Mouse (Mus musculus) cerebellum, adult 8-10 months (tissue): ENCODE results near the gene Elmod3.
"Not testable (repeated sequence)": the region's sequence is repeated elsewhere in the genome, so short reads cannot be mapped to it uniquely, and the experiment has no call there.

ENCODE experiments used
- DNase-seq: peaks from one replicate; pipeline ENCODE4 v3.0.0; 2022

The Elmod3 gene

DNA sequence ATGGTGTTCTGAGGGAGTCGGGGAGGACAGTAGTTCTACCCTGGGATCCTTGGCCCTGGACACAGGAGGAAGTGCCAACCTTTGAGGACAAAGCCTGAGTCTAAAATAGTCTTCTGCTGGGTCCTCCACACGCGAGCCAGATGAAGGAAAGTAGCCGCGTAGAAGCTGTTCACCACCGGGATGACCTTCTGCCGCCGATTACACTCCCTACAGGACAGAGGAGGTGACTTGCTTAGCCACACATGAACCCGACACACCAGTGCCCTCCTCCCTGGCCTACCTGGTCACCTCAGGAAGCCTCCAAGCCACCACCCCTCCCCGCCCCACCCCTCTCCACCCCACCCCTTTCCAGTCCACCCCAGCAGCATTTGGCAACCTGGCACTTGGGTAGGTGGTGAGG lies 29.5 kb downstream of the Elmod3 start:
- DNase-seq = no peak

DNA sequence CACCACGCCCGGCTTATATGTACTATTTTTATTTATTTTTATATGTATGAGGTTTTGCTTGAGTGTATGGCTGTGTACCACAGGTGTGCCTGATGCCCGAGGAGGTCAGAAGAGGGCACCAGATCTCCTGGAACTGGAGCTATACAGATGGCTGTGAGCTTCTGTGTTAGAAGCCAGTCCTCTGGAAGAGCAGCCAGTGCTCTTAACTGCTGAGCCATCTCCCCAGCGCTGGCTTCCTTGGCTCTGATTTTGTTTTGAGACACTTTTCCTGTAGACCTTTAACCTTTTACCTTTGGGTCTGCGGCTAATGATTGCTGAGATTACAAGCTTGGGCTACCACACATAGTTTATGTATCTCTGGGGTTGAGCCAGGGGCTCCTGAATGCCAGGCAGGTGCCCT lies 30.7 kb downstream of the Elmod3 start:
- no peak for DNase-seq

DNA sequence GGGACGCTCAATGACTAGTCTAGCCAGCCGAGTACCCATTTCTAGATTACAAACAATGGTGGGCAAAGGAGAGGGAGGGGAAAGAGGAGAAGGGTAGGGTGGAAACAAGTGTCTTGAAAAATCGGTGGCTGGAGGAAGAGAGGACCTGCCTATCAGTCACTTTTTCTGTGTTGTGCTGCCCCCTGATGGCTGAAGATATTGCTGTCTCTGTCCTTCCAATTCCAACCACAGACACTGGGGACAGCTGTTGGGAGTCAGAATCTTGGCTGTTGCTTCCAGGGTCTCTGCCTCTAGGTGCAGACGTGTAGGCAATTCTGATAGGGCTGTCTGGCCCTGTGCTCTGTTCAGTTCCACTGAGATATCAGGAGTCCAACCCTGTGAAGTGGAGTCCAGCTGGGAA lies 32.2 kb downstream of the Elmod3 start:
- DNase-seq = peak; percentile 85

DNA sequence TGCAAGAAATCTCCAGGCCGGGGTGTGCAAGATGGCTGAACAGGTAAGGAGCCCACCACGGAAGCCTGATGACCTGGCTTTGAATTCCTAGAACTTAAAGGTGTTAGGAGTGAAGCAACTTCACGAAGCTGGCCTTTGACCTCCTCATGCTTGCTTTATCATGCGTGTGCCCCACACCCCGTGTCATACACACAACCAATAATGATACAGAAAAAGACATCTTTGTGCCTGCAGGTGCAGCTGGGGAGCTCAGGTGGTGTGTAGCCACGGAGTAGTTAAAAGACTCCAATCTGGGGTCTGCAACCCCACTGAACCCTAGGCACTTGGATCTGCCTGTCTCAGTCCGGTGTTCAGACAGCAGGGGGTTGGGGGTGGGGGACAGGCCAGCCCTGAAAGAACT lies 32.7 kb downstream of the Elmod3 start:
- DNase-seq = no peak

DNA sequence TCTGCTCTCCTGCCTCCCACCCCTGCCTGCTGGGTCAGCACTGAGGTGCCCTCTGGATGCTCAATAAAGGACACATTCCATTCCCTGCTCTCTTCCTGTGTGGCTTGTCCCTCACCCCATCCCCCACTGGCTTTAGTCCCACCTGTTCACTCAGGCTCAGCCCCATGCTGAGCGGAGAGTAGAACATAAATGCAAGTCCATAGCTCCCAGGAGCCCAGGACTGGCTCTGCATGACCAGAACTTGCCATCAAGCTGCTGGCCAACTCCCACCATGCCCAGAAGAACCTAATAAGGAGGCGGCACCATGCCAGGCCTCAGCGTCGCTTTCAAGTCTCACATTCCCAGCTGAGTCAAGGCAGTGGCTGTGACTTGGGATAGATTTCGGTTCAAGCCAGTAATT lies 35.3 kb downstream of the Elmod3 start:
- DNase-seq = no peak

DNA sequence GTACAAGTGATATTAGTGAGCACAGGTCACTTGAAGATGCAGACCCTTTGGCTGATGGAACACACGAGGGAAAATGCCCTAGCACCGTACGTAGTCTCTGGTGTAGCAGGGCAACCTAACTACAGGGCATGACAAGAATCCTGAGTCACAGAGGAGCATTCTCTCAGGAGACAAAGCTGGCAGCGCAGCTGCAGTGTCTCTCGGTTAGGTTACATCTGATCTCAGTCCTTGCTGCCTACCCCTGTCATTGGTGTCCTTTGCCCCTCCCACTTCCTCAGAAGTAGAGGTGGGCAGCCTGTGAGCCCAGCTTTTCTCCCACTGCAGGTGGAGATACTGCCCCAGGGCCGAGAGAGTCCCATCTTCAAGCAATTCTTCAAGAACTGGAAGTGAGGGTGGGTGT lies 35.7 kb downstream of the Elmod3 start:
- DNase-seq = no peak

DNA sequence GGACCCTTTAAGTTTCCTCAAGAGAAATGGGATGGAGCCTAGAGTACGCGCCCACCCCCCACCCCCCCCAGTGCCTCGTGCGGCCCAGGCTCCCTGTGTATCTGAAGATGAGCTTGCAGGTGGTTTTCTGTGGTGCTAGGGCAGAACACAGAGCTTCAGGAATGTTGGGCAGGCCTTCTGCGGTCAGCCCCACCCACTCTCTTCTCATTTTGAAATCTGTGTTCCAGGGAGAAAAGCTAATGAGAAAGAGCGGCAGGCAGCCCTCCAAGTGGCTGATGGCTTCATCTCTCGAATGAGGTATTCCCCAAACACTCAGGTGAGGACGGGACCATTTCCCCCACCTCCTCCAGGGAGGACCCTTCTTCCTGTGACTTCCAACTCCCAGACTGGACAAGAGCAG lies 37.4 kb downstream of the Elmod3 start:
- no peak for DNase-seq

DNA sequence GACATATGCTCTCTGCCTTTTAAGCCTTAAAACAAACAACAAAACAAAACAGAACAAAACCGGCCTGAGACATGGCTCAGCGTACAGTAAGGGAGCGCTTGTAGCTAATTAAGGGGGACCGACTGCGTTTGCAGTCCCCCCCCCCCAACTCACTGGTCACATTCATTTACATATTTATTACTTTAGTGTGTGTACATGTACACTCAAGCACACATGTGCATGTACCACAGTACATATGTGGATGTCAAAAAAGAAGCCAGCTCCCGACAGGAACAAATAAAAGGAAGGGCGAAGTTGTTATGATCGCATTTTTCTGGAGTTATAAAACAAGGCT lies 45.2 kb downstream of the Elmod3 start:
- no peak for DNase-seq

DNA sequence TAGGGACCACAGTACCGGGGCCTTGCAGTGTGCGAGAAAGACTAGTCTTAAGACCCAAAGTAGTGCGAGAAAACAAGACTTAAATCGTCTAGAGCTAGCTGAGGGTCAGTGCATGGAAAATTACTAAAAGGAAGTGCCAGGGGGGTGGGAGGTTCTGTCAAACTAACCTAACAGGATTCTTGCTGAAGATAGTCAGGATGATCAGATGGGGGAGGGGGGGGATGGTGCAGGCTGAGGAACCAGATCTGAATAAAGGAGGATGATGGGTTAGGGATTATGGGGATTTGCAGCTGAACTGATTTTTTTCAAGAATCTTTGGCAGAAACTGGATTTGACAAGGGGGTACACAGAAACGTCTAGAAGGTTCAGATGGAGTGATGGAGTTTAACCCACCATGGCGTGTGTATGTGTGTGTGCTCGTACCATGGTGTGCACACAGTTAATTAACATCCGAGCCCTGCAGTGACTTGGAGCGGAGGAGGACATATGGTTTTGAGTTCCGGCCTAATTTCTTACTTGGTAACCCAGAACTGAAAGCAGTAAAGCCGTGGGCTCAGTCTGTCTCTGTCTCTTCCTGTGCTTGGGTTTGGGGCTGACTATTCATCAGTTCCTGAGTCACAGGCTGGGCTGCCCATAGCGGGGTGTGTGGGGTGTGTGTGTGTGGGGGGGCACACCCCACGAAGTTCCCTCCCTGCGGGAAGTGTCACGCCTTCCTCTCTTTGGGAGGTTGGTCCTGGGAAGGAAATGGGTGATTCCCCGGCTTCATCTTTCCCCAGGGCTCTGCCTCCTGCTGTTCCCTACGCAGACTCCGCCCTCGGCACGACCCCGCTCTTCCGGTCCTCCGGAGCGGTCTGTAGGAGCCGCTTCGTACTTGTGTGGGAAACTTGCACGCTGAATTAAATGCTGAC lies 45.8 kb downstream of the Elmod3 start:
- DNase-seq = peak; percentile 36

DNA sequence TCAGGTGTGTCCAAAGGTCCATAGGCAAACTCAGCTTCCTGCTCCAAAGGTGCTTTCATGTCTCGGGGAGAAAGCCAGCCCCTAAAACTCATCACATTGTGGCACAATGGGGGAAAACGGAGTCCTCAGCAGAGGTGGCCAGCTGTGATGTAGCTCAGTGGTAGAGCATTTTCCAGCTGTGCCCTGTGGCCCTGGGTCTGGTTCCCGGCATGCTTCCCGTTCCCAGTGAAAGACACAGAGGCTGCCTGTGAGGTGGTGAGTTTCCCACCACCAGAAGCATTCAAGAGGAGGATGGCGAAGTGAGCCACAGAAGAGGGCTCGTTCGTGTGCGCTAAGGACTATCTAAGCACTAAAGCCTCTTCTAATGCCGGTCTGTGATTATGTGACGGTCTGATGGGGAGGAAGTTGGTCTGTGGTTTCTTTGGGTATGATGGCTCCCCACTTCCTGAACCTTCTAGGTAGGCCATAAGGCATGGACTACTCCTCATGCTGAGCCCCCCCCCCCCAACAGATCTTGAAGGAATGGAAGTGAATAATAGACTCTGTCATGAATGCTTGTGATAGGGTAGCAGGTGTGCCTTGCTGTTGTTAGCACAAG lies 47.6 kb downstream of the Elmod3 start:
- DNase-seq = no peak

DNA sequence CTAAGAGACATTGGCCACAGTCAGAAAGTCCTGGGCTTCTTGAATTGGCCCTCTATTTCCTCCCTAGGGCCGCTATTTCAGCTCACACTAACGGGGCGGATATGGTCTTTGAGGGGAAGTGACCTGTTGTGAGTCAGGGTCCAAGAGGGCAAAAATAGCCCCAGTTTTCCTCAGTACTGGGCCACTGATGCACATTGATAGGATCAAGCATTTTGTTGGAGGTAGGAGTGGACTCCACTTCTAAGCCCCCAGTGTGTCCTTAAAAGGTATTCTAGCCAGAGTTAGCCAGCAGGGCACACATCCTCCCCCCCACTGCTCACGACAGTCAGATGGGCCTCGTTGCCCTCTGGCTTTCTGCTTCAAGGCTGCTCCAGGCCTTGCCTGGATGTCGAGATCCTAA lies 48.2 kb downstream of the Elmod3 start:
- no peak for DNase-seq

DNA sequence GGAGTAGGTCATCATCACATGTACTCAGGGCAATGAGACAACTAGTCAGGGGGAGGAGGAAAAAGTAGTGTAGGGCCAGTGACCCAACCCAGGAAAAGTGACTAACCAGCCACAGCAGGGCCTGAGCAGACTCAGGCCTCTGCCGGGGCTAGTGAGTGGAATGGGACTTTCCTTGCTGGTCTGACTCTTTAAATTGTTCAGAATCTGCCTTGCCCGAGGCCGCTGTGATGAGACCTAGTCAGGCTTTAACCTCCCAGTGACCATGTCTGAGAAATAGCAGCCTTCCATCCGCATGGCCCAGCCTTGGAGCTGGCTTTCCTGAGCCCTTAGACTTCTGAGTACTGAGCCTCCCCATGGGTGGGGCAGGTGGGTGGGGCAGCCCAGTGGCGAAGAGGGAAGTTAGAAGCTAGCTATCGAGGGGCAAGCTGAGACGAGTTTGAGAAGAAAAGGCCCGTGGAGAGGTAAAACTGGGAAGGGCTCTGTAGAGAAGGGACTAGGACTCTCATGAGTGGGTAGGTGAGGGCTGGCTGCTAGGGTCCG lies 49.1 kb downstream of the Elmod3 start:
- no peak for DNase-seq

DNA sequence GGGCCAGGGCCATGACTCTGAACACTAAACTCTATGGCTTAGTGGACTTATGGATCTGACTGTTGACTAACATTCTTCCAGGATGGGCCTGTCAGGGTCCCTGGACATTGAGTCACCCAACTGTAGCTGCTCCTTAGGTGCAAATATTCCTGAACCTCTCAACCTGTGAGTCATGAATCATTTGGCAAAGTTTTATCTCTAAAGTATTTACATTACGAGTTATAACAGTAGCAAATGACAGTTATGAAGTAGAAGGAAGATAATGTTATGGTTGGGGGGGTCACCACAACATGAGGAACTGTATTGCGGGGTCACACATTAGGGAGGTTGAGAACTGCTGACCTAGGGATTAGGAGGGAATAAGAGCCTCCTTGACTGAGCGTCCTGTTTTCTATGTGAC lies 50.4 kb downstream of the Elmod3 start:
- DNase-seq = no peak

DNA sequence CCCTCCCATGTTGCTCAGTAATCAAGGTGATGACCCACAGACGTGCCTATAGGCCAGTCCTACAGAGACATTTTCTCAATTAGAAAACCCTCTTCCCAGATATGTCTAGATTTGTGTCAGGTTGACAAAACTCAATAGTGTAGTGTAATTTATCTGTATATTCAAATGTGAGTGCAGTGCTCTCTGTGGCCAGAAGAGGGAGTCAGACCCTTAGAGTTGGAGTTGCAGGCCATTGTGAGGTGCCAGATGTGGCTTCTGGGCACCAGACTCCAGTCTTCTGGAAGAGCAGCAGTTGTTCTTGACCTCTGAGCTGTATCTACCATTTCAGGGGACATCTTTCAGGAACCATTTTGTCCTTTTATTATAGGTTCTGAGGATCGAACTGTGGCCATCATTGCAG lies 51.1 kb downstream of the Elmod3 start:
- DNase-seq = no peak

DNA sequence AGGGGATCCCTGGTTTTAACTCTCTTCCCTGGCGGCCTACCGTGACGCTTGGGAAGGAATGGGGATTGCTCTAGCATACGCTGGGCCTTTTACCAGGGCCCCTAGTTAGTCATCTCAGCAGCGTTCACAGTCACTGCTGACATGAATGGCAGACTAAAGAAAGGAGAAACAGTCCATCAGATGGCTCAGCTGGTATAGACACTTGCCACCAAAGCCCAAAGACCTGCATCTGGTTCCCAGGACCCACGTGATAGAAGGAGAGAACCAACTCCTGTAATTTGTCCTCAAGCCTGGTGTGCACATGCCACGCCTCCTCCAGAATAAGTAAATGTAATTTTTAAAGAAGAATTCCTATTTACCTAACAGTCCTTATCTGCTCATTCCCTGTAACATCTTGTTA lies 52.8 kb downstream of the Elmod3 start:
- no peak for DNase-seq

DNA sequence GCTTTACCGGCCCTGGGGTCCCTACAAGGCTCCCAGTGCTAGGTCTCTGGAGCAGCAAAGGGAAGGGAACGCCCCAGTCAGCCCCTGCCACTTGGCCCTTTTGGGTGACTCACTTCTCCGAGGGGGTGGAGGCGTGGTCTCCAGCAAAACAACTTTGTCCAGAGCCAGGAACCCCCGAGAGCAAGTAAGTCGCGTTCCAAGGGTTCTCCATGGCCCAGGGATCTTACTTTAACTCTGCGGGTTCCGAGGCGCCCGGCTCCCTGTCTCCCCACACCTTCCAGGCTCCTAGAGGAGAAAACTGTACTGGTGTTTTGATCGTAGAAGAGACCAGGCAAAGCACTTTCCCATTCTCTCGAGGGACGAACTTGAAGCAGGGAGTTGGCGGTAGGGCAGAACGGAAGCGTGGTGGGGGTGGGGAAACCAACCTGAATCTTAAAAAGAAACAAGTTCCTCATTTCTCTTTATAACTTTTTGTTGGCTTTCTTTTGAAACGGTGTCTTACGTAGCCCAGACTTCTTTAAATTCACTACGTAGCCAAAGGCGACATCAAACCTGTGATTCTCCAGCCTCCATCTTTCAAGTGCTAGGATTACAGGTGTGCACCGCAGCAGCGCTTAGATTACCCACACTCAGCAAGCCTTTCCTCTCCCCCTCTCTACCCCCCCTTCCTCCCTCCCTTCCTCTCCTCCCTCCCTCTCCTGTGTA lies 53.8 kb downstream of the Elmod3 start, which contains the start of gene Capg:
Capg (plus strand) TSS at position 109 of the 705 bp plus-strand sequence.
- no peak for DNase-seq

DNA sequence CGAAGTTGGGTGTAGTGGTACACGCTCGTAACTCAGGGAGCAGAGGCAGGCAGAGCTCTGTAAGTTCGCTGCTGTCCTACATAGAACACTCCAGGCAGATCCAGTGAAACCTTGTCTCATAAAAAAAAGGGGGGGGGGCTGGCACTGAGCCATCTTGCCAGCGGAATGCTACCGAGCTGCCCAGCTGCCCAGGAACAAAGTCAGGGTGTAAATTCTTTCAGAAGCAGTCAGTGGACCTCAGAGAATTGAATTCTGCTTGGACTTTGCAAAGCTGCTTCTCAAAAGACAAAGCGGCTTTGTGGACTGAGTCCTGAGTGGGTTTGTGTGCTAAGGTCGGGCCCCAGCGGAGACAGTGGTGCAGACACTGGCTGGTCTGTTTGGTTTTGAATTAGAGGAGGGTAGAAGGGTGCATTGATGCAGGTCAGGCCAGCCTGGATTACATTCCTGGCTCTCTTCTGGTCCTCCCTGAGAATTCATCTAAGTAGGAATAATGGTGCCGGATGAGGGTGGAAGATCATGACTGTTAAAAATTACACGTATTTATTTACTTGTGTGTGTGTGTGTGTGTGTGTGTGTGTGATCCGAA lies 54.9 kb downstream of the Elmod3 start:
- DNase-seq = no peak

DNA sequence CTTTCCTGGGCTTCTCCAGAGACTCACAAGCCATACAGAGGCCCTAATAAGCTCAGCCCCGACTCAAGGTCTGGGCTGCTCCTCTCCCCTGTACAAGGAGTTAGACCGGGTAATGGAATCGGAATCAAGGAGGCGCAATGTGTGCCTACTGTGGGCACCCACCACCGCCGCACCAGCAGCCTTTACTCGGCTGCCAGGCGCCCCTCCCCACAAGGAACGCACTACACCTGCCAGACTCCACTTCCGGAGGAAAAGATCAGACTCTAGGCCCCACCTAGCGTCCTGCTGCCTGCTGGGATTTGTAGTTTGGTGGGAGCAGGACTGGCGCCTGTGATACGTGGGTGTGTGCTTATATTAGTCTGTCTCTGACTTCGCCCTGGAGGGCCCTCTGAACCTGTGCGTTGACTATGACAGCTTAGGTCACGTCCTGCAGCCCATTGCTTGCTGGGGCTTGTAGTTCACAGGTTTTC lies 59.6 kb downstream of the Elmod3 start:
- DNase-seq = peak; percentile 89

DNA sequence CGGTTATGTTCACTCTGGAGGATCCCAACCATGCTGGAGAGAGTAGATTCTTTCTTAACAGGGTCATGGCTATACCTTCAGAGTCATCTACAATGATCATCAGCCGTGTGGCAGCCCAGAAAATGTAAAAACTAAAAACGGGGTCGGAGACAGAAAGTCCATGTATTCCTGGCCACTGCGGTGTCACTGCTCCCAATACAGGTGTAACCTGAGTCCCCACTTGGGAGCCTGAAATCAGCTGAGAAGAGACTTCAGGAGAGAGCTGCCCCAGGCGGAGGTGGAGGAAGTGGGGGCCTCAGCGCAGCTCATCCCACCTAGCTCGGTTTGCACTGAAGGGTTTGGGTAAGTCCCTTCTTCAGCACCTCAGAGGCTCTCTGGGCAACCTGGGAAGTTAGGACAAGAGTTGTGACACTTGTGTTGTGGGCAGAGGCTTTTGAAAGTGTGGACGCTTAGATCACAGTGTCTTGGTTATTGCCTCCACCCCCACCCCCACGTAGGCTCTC lies 60.2 kb downstream of the Elmod3 start:
- DNase-seq = peak; percentile 39

DNA sequence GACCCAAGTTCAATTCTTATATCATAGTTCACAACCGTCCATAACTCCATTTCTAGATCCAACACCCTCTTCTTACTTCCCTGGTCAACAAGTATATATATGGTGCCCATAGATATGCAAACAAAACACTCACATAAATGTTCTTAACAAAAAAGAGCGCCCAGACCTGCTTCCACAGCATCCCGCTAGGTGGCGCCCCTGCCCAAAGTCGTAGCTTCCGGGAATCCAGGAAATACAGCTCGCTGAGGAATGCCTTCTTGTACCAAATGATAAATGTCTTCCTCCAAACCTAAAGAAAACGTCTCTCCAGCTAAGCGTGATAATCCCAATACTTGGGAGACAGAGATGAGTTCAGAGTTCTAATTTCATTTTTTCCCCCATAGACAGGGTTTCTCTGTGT lies 63.0 kb downstream of the Elmod3 start:
- peak; percentile 75 for DNase-seq

DNA sequence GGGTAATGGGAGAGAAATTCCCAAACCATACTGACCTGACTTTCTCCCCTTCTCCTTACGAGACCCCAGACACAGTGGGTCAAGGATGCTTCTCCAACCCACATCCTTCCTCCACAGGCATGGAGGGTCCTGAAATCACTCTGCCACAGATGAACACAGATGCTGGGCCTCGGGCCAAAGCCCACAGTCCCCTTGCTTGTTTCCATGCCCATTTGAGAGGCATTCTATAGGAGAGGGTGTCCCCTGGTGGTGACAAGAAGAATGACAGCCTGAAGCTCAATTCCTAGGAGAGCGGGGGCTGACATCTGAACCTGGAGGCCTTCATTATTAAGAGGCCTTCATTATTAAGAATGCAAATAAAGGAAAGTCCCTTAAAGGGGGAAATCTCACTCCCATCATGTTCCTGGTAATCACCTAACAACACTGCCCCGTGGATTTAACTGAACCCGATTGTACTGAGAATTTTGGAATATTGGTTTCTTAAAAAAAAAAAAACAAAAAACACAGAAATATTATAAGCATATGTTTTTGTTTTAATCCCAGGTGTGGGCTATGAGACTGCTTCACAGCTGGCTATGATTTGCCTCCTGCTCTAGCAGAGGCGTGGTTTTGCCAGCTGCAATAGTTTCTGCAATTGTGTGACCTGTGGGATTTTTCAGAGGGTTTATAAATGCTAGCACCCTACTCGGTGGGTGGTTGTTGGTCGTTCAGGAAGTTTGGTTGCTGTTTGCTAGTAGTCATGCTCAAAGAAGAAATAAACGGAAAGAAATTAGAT lies 64.0 kb downstream of the Elmod3 start:
- peak; percentile 62 for DNase-seq

DNA sequence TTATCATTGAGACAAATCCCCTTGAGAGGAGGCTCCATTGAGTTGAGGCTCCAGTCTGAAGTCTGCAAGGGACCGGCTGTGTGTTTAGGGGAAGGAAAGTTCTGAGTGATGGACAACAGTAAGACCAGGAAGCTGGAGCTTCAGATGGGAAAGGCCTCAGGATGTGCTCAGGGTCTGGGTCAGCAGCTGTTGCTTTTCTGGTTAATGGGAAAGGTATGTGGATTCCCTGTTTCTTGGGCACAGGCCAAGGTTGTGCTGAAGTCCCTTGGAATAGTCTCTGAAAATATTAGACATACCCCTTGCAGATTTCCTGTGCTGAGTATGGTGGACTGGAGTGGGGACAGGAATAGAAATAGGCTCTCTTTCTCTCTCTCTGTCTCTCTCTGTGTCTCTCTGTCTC lies 64.7 kb downstream of the Elmod3 start:
- not testable (repeated sequence) for DNase-seq
